Mouse (Mus musculus) stomach, embryonic 14.5 days (tissue): ENCODE data around the gene Nfasc. TPM values are rescaled to one million over a fixed set of nuclear protein-coding genes. Genes with fewer than 3 reads are reported as not detected.

Experiments used
- ATAC-seq: fragments of 200-750 bp; cut with Nextera tagmentation; 2 replicates; pipeline ENCODE4 v1.8.0; 2017; ENCODE audit warnings: low read depth, moderate TSS enrichment; ENCODE audit not compliant: insufficient number of reproducible peaks, insufficient read depth, low FRiP score
- H3K27ac ChIP-seq: fragments of 300-500 bp; sonication (generic); 2 replicates; pipeline ENCODE4 v1.5.1; 2014; ENCODE audit warnings: mild to moderate bottlenecking, low read length, moderate library complexity, mixed read lengths
- H3K27me3 ChIP-seq: fragments of 300-500 bp; sonication (generic); 2 replicates; pipeline ENCODE4 v1.6.1; 2014; ENCODE audit warnings: low read length, control low read depth, mixed read lengths; ENCODE audit not compliant: control insufficient read depth, insufficient read depth
- H3K36me3 ChIP-seq: fragments of 300-500 bp; sonication (generic); 2 replicates; pipeline ENCODE4 v1.6.1; 2014; ENCODE audit warnings: mild to moderate bottlenecking, control low read depth, low read length, moderate library complexity, mixed read lengths; ENCODE audit not compliant: control insufficient read depth, insufficient read depth
- H3K4me1 ChIP-seq: fragments of 300-500 bp; sonication (generic); 2 replicates; pipeline ENCODE4 v1.6.1; 2014; ENCODE audit warnings: low read length, control low read depth, mixed read lengths; ENCODE audit not compliant: control insufficient read depth, insufficient read depth
- H3K4me2 ChIP-seq: fragments of 300-500 bp; sonication (generic); replicated peaks from 2 replicates; pipeline ENCODE4 v1.6.1; 2014; ENCODE audit warnings: low read depth, low read length, control low read depth
- H3K4me3 ChIP-seq: fragments of 300-500 bp; sonication (generic); 2 replicates; pipeline ENCODE4 v1.5.1; 2014; ENCODE audit warnings: low read depth, low read length, control low read depth
- H3K9ac ChIP-seq: fragments of 300-500 bp; sonication (generic); replicated peaks from 2 replicates; pipeline ENCODE4 v1.6.1; 2014; ENCODE audit warnings: low read depth, mild to moderate bottlenecking, control low read depth, low read length, moderate library complexity, mixed read lengths
- H3K9me3 ChIP-seq: fragments of 300-500 bp; sonication (generic); 2 replicates; pipeline ENCODE4 v1.6.1; 2016; ENCODE audit warnings: low read depth, low read length, control low read depth; ENCODE audit not compliant: control insufficient read depth
- WGBS: fragments of 180-500 bp; shearing (Covaris S2); extraction: QIAGEN DNeasy Blood & Tissue Kit; methylation state at CpG from one replicate; pipeline ENCODE4 v1.1.7; 2014; 5-methylcytosine and 5-hydroxymethylcytosine counted together
- polyA plus RNA-seq: library from polyadenylated mRNA; unstranded; fragments of >200 nt; fragmentation: Nextera tagmentation; extraction: Ambion mirVana; gene quantifications from 2 replicates; pipeline ENCODE4 v1.2.1, GENCODE M21; 2014

Gene Nfasc
- polyA plus RNA-seq, 1 experiment from 2014 or later = 5.0 TPM

- ATAC-seq = no peak
- WGBS = 75% methylated on average over 9 of the region's 9 CpGs
- H3K36me3 ChIP-seq = no peaks in the 10 kb centered on the region
- no peak overlapping the region for H3K4me3 ChIP-seq
- no peaks in the 10 kb centered on the region for H3K27me3 ChIP-seq
- H3K27ac ChIP-seq = no peak overlapping the region
- no peak overlapping the region for H3K9ac ChIP-seq
- H3K4me2 ChIP-seq = no peak overlapping the region
- H3K4me1 ChIP-seq = no peaks in the 10 kb centered on the region
- H3K9me3 ChIP-seq = no peaks in the 10 kb centered on the region
These were observed 88.4 kb downstream of the Nfasc start for GRCm38 (mm10) chr1:132653161-132653560.

- H3K36me3 ChIP-seq = no peaks in the 10 kb centered on the region
- H3K4me1 ChIP-seq = no peaks in the 10 kb centered on the region
- H3K27me3 ChIP-seq = no peaks in the 10 kb centered on the region
- no peak overlapping the region for H3K4me3 ChIP-seq
- no peak overlapping the region for H3K4me2 ChIP-seq
- H3K27ac ChIP-seq = no peak overlapping the region
- H3K9me3 ChIP-seq = no peaks in the 10 kb centered on the region
- H3K9ac ChIP-seq = no peak overlapping the region
- 72% methylated on average over 9 of the region's 9 CpGs for WGBS
- ATAC-seq = no peak
These were observed 90.9 kb downstream of the Nfasc start for GRCm38 (mm10) chr1:132650680-132651079.

- H3K9ac ChIP-seq = no peak overlapping the region
- no peak overlapping the region for H3K4me3 ChIP-seq
- H3K4me2 ChIP-seq = no peak overlapping the region
- no peak overlapping the region for H3K27ac ChIP-seq
- no peaks in the 10 kb centered on the region for H3K36me3 ChIP-seq
- ATAC-seq = no peak
- WGBS = 41% methylated on average over 6 of the region's 6 CpGs
- no peaks in the 10 kb centered on the region for H3K4me1 ChIP-seq
- H3K9me3 ChIP-seq = no peaks in the 10 kb centered on the region
- H3K27me3 ChIP-seq = no peaks in the 10 kb centered on the region
These were observed 93.6 kb downstream of the Nfasc start for GRCm38 (mm10) chr1:132647958-132648357.

GRCm38 (mm10) chr1:132641049-132641795, 100.4 kb downstream of the Nfasc start:
- 49% methylated on average over 13 of the region's 13 CpGs for WGBS
- no peaks in the 10 kb centered on the region for H3K9me3 ChIP-seq
- no peak overlapping the region for H3K4me2 ChIP-seq
- no peak overlapping the region for H3K9ac ChIP-seq
- H3K36me3 ChIP-seq = no peaks in the 10 kb centered on the region
- no peak overlapping the region for H3K27ac ChIP-seq
- ATAC-seq = peak; percentile 67; the same call in 1 of the 2 replicates
- H3K4me3 ChIP-seq = no peak overlapping the region
- H3K27me3 ChIP-seq = no peaks in the 10 kb centered on the region
- no peaks in the 10 kb centered on the region for H3K4me1 ChIP-seq

DNA sequence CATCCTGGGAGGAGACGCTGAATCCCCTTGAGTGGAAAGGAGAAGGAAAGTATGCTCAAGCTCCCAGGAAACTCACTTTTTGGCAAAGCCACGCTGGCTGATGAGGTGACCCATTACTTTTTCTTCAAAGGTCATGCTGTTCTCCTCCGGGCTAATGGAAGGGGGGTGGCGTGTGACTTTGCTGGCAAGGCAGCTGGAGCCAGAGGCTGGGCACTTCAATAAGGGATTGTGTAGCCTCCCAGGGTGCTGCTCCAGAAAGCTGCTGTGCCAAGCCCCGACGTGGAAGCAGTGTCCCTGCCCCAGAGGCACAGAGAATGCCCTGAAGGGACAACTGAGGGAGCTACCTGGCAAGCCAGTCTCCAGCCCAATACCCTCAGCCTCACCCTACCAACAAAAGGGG, 101.3 kb downstream of the Nfasc start:
- H3K4me2 ChIP-seq = no peak overlapping the region
- no peaks in the 10 kb centered on the region for H3K36me3 ChIP-seq
- no peaks in the 10 kb centered on the region for H3K9me3 ChIP-seq
- no peak overlapping the region for H3K4me3 ChIP-seq
- WGBS = 73% methylated on average over 6 of the region's 6 CpGs
- H3K27me3 ChIP-seq = no peaks in the 10 kb centered on the region
- ATAC-seq = no peak
- no peak overlapping the region for H3K27ac ChIP-seq
- no peaks in the 10 kb centered on the region for H3K4me1 ChIP-seq
- no peak overlapping the region for H3K9ac ChIP-seq

- Histone ChIP-seq H3K36me3 (no peaks in the 10 kb centered on the region), H3K4me3 (no peak overlapping the region), H3K27me3 (no peaks in the 10 kb centered on the region), H3K27ac (no peak overlapping the region), H3K9ac (no peak overlapping the region), H3K4me2 (no peak overlapping the region), H3K4me1 (no peaks in the 10 kb centered on the region), H3K9me3 (no peaks in the 10 kb centered on the region)
- ATAC-seq = no peak
- 82% methylated on average over 7 of the region's 7 CpGs for WGBS
These were observed 104.3 kb downstream of the Nfasc start for GRCm38 (mm10) chr1:132637346-132637745.

DNA sequence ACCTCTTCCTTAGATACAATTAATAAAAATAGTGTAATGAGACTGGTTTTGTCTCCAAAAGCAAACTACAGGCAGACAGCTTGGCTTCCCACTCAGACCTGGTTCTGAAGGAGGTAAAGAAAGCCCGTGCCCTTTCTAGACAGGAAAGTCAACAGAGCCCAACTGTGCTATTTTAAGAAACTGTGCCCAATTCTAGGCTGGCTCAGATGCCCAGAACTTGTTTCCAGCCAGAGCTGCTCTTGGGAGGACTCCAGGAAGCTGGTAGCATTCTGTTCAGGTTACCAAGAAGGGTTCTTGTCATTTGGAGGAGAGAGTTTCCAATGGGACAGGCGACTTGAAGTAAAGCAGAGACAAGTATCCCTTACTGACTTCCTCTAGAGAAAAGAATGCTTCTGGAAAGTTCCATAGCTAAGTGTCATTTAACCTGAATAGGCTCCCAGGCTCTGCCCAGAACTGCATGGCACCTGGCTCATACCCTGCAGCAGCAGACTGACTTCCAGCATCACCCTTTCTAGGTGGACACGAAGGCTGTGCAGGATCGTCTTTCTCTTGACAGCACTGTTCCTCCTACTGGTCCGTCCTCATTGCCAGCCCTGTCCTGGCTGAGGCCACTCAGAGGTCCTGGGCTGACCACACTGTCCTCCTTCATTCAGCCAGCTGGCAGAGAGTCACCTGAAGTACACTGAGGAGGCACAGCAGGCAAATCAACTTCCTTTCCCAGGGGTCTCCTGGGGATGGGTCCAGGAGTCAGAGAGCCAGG, 111.8 kb downstream of the Nfasc start:
- H3K4me2 ChIP-seq = no peak overlapping the region
- H3K9ac ChIP-seq = no peak overlapping the region
- H3K27me3 ChIP-seq = no peaks in the 10 kb centered on the region
- WGBS = 73% methylated on average over 5 of the region's 5 CpGs
- no peaks in the 10 kb centered on the region for H3K9me3 ChIP-seq
- 0 out of 2 replicates have a peak, but pooled peaks cover 1% of the 10 kb centered on the region for H3K4me1 ChIP-seq
- ATAC-seq = no peak
- no peaks in the 10 kb centered on the region for H3K36me3 ChIP-seq
- no peak overlapping the region for H3K4me3 ChIP-seq
- H3K27ac ChIP-seq = no peak overlapping the region

DNA sequence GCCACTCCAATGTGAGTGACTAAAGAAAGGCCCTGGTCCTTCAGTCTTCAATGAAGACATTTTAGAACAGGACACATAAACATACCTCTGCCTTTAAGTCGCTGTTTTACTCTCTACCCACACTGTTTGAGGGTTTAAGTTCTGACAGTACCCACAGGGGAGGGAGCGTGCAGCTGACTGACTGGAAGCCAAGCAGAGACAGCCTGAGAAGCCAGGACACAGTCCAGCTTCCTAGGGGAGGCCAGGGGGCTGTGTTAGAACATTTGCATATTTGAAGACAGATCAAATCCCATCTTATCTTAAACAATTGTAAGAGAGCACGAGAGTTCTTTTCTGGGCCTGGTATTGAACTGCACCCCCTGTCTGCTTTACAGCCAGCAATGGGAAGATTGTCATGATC, 113.0 kb downstream of the Nfasc start:
- WGBS = 59% methylated on average over 3 of the region's 3 CpGs
- ATAC-seq = no peak

More for the DNA sequence above, 113.0 kb downstream of the Nfasc start:
- H3K27me3 ChIP-seq = no peaks in the 10 kb centered on the region
- no peaks in the 10 kb centered on the region for H3K9me3 ChIP-seq
- H3K4me3 ChIP-seq = no peak overlapping the region
- H3K9ac ChIP-seq = no peak overlapping the region
- no peak overlapping the region for H3K4me2 ChIP-seq
- 0 out of 2 replicates have a peak, but pooled peaks cover 2% of the 10 kb centered on the region for H3K4me1 ChIP-seq
- no peak overlapping the region for H3K27ac ChIP-seq
- H3K36me3 ChIP-seq = no peaks in the 10 kb centered on the region
